Mouse (Mus musculus) spleen, postnatal 36 days (tissue): ENCODE measurements around the gene Cep135.

Experiments
- DNase-seq, 2 experiments: peaks; one replicate each; pipeline ENCODE4 v3.0.0; 2022; ENCODE audit warnings: low spot score in 2 of 2, mixed read lengths in 1 of 2

The Cep135 gene

DNA sequence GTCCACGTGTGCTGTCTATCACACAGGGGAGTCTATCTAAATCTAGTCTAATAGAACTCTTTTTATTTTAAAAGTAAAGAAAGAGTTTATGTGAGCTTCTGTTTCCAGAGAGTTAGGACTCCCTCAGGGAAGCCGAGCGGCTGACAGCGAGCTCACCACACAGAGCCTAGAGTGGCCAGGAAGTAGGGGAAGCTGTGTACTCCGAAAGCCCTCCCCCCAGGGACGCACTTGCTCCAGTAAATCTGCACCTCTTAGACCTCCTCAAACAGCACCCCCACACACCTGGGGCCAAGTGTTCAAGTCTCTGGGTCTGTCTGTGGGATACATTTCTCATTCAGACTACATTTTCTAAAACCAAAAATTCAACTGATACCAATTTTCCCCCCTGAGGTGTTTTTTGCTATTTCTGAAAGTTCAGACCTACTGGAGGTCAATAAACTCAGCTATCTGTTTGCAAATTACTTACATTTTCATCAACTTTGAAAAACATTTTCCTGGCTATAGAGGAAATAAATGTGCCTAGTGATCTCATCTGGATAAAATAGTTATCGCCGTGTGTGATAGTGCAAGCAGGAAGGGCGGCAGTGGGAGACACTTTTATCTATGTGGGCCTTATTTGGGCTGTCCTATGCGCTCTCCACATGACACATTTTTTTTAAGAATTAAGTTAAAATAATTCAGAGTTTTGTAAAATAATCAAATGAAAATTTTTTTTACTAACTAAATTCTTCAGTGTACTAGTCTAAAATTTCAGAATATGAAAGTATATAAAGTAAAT lies 56.8 kb downstream of the Cep135 start:
- DNase-seq: no peak

DNA sequence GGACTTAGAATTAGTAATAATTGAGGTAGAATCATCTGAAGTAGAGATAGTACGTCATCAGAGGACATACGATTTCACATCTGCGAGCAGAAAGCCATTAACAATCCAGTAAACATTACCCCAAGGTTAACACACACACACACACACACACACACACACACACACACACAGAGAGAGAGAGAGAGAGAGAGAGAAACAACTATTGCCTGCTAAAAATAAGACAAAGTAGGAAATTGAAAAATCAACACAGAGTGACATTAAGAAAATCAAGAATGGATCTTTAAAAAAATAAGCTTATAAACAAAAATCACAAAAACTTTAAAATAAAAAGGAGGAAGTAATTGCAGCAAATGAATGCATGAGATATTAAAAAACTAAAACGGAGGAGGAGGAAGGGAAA lies 61.4 kb downstream of the Cep135 start:
- DNase-seq: no peak

DNA sequence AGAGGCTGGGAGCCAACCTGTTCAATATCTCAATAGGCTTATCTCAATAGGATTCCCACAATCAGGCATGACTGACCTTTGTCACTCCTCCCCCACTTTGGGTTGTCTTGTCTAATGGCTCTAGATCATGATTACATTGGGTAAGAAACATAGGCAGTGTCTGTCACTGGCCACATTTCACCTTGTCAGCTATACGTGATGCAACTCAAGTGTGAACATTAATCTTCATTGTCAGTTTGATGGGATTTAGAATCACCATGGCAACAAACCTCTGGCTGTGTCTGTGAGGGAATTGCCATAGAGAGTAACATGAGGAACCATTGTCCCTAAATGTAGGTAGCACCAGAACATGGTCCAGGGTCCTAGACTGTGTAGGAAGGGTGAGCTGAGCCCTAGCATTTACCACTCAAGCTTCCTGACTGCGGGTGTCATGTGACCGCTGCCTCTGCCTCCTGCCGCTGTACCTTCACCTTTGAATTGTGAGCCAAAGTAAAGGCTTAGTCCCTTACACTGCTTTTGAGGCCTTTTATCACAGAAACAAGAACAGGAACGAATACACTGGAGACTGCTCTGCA lies 62.7 kb downstream of the Cep135 start:
- no peak for DNase-seq

DNA sequence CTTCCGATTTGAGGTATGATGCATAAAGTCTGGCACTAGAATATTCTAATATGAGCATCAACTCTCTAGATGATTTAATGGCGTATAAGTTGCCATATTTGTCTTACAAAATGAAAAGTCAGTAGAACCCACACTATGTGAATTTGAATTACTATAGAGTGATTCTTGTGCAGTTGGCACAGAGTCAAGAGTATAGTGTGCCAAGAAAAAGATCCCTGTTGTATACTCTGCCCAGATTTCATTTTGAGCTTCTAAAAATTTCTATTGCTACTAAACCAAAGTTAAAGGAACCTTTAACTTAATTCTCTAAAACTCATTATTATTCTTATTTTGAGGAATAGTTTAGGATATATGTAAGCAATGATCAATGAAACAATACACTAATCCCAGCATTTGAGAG lies 67.7 kb downstream of the Cep135 start, which contains the start of gene C530008M17Rik:
C530008M17Rik (plus strand) TSS at position 301 of the 400 bp plus-strand sequence.
- DNase-seq: no peak

DNA sequence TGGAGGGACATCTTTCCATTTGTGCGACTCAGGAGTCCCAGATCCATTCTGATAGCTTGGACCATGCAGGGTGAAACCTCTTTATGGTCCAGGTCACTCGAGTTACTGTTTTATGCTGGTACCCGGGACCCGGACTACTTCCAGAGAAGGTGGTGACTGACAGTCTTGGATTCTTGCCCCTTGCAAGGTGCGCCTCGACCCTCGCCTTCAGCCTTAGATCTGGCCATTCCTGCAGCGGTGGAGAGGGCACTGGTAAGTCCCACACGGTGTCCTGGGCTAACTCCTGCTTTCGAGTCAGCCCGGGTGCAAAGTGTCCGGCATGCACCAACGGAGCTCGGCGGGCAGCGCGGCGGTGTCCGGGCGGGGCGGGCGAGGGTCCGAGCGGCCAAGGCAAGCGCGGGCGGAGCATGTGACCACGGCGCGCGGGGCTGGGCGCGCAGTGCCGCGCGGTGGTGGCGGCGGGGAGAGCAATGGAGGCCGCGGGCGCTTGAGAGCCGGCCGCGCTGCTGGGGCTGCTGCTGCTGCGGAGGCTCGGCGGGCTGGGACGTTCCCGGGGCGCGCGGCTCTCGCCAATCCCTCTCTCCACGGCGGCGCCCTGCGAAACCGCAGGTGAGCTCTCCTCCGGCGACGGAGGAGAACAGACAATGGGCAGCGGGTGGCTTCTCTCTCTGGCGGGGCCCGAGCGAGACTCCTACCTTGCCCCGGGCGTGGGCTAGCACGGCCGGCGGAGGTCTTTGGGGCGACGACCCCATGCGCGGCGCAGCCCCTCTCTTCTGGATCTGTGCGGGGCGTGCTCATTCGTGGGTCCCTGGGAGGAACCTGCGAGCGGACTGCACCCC lies 69.0 kb downstream of the Cep135 start:
- DNase-seq: peak; percentile 6 to 10

DNA sequence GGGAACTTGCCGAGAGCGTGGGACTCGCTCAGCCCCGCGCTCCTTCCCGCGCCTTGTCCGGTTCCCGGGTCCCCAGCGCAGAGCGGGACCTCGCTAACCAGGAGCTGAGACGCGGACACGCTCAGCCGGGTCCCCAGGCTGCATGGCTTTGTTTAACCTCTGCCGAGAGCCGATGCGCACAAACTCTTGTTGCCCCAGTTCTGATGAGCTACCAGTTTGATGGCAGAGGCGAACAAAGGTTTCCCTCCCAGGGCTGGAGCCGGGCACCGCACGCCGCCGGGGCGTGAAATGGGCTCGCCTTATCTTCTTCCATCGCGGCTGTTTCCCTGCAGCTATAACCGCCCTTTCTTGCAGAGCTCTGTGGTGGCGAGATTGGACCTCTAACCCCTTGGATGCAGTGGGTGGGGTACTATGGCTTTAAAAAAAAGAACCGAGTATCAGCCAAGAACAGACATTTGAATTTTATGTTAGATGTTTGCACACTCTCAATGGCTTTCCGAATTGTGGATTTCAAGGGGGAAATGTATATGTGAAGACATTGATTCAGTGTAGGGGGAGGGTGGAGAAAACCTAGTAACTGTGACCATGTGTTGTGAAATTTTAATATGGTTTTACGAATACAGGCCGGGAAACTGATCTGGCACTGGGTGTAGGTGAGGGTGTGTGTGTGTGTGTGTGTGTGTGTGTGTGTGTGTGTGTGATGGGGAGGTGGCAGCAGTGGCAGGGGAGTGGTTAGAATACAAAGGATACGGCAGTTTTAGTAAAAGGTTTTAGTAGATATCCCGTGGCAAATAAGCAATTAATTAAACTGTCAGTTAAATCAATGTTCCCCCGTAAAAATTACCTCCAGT lies 69.8 kb downstream of the Cep135 start:
- DNase-seq: peak; percentile 48 to 70

DNA sequence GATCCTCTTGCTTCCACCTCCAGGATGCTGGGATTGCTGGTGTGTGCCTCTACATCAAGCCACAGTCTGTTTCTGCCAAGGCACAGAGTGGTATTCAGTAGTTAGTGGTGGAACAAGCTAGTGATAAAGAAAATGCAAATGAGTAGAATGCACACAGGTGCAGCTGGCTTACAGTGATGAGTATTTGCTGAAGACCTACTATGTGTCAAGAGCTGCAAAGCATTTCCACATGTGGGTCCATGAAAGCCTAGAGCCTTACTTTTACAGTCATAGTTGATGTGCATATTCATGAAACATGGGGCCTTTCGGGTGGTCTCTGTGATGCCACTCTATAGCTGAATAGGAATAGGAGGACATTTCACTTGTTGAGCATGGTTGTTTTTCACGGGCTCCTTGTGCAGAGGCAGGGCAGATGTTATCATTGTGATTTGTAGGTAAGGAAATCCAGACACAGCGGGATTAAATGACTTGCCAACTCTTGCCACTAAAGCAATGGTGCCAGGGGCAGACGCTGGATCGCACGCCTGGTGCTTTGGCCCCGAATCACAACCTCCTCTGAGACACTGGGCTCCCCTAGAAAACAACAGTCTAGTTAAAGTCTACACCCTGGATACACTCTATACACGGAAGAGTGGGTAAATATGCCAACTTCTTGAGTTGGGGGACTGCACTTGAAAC lies 71.6 kb downstream of the Cep135 start:
- no peak for DNase-seq

DNA sequence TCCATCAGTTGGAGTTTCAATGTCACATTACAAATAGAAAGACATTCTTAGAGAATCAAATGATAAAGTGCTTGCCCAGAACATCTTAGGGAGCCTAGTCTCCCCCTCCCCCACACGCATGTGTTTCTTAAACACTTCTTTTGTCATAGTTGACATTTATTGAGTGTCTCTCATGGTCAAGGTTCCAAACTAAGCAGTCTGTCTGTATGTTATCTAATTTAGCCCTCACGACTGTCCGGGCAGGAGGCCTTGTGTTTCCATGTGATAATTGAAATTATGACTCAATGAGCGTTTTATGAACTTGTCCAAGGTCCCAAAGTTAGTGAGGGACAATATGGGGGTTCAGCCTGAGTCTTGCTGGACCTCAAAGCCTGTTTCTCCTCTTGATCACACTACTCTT lies 72.8 kb downstream of the Cep135 start:
- DNase-seq: peak in 1 of 2 experiments; percentile 6

DNA sequence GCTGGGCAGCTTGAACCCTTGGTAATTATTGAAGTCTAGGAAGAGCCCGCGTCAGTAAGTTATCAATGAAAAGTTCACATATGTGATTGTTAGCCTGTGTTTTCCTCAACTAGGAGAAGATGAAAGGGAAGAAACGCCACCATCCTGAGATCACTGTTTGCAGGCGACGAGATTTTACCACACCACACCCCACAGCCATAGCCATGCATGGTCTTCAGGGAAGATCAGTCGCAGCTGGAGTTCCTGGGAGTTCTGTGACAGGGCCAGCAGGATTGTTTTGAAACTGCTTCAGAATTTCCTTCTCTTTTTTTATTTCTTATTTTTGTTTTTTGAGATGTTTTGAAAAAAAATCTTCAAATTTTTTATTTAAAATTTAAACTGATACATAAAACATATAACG lies 76.4 kb downstream of the Cep135 start:
- no peak for DNase-seq

DNA sequence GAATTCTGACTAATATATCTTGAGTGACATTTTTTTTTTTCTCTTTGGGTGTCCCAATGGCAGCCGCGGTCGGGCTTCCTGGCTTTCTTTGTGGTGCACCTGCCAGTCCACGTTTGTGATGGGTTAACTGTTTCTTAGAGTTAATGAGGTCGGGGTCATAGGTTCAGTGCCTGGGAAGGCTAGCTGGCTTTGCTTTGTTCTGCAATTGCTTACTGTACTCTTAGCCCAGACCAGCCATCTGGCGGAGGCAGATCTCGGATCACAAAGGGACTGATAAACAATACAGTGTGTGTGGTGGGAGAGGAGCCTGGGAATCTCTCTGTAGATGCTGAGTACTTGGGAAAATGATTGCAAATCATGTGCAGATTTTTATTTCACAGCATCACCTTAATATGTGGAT lies 76.9 kb downstream of the Cep135 start:
- DNase-seq: no peak

DNA sequence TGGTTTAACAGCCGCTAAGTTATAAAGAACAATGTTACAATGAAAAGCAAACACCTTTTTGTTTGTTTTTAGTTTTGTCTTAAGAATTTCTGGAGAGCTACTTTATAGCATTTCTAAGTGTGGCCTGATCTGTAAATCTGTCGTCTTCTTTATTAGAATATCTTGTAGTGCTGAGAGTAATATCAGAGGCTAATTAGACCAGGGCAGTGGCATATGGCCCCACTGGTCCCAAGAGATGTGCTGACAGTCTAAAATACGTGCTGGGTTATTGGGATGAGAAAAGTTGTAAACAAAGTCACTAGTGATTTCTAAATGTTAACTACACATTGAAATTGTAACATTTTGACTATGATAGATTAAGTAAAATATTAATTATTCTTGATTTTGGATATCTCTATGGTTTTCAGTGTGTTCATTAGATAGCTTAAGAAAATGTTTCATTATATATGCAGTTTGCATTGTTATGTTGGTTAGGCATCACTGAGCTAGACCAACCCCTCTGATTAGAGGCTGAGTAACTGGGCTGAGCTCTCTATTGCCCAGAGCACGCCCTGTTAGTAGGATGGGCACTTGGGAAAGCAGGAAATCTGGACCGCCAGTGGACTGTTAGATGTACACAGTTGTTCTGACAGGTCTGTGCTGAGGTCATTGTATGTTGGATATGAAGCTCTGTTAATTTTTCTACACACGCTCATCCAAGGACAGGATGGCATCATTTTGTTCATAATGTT lies 77.7 kb downstream of the Cep135 start:
- no peak for DNase-seq

DNA sequence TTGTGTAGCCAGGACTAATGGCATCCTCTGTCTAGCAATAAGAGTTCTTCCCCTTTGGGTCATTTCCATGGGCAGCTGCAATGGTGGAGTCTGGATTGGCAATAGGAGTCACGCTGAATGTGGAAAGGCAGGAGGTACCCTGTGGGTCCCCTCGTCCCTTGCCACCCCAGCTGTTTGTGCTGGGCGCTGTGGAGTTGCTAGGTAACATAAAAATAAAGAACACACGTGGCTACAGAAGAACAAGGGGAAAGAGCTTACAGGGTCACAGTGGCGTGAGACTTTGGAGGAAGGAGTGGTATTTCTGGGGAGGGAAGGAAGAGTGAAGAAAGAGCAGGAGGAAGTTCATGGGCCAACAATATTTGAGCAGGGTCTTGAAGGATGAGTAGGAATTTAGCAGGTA lies 79.6 kb downstream of the Cep135 start:
- DNase-seq: no peak

DNA sequence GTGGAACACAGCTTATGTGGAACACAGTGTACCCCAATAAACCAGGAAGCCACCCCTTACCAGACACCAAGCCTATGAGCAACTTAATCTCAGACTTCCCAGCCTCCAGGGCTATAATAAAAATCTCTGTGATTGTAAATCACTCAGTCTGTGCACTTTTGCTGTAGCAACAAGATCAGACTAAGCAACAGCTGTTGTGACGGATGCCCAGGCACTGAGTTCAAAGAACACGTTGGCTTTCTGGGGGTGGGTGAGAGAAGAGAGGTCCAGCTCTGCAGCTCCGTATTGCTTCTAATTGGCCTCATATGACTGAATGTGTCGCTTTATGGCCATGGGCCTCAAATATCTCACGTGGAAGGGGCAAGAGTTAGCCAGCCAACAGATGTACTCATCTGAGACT lies 80.0 kb downstream of the Cep135 start:
- DNase-seq: no peak

DNA sequence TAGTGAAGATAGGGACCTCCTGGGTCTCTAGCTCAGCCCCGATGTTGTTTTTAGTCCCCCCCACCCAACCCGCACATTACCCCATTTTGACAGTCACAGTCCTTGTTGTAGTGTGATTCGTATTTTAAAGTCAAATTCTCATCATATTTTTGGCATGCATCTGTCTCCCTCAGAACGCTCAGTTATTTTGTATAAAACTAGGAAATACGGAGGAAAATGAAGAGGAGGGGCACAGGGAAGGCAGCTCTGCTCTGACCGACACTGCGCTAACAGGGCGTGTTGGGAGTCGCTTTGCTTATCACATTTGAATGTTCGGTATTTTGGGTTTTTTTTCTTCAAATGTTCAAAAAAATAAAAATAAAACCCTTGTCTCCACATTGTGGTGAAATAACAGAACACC lies 81.7 kb downstream of the Cep135 start:
- no peak for DNase-seq

DNA sequence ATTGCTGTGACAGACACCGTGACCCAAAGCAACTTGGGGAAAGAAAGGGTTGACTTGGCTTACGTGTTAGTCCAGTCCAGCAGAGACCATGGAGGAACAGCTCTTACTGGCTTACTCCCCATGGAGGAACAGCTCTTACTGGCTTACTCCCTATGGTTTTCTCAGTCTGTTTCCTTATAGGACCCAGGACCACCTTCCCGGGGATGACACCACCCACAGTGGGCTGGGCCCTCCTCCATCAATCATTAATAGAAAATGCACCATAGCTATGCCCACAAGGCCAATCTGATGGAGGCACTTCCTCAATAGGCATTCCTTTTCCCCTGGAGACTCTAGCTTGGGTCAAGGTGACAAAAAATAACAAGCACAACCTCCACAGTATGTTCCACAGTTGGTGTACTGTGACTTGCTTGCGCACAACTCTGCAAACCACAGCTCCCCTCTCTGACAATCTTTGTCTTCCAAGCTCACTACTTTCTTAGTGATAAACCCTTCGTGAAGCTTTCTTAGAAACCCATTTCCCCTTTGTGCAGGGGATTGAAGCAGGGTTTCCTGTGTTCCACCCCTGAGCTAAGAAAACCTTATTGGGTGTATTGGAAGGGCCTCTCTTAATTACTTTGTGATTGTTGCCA lies 85.6 kb downstream of the Cep135 start:
- DNase-seq: no peak

DNA sequence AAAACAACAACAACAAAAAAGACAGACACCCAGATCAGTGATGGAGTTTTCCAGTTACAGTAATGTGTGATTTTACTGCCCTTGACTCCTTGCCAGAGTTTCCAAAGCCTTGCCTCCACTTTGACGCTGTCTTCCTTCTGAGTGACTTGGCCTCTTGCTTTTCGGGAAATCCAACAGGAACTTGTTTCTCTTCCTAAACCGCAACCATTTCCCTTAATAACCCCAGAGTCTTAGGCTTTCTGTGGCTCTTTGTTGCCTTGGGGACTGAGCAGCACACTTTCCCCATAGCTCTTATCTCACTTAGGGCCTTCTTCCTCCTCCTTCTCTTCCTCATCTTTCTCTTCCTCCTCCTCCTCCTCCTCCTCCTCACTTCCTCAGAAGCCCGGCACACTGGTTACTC lies 86.9 kb downstream of the Cep135 start:
- no peak for DNase-seq

DNA sequence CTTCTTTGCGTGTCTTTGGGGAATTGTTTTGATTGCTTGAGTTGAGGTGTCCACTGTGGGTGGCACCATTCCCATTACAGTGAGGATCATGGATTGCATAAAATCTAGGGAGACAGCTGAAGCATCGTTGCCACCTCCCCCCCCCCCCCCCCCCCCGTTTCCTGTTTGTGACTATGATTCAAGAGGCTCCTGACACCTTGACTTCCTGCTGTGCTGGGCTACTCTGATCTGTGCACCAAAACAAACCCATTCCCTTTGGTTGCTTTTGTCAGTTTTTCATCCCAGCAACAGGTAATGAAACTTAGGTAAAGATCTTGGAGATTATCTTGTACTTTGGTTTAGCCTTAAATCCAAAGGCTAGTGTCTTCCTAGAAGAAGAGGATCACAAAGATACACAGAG lies 92.5 kb downstream of the Cep135 start:
- DNase-seq: no peak

DNA sequence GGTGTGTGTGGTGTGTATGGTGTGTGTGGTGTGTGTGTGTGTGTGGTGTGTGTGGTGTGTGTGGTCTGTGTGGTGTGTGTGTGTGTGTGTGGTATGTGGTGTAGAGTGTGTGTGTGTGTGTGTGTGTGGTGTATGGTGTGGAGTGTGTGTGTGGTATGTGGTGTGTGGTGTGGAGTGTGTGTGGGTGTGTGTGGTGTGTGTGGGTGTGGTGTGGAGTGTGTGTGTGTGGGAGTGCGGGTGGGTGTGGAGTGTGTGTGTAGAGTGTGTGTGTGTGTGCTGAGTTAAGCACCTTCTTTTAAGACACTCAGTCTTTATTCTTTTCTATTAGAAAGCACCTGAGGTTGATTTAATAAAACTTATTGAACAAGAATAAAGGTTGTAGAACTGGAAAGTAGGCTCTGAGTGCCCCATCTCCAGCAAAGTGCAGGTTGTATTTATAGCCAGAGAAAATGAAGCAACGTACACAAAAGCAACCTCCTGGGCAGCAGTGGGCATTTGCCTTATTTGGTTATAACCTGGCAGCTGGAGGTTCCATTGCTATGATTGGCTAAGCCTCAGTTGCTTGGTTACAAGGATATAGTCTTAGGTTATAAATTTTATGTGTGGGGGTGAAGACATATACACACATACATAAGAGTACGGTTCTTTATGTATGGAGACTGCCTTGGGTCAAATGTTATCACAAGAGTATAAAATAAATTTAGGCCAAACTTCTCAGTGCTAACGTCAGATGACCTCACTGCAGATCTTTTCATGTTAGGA lies 93.6 kb downstream of the Cep135 start:
- DNase-seq: no peak

DNA sequence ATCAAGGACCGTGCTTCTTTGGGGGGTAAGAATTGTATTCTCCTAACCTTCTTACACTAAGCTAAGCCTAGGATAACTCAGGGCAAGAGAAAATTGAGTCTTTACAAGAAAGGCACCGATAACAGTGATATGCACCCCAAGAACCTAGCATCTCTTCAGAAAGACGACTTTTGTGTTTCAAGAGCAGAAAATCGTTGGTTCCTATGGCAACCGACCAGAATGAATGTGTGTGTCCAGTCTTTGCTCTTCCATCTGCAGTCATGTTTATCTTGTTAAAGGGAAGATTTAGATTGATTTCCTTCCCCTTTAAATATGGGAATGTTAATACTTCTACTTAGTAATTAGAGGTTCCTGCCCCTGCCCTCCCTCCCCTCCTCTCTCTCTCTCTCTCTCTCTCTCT lies 95.0 kb downstream of the Cep135 start:
- DNase-seq: no peak
